Mouse (Mus musculus) G1E (cell line): Measurements from ENCODE around the gene Dda1. TPM values are rescaled to one million over a fixed set of nuclear protein-coding genes. Genes with fewer than 3 reads are reported as not detected.

Experiments used
- ATAC-seq: 2 replicates; pipeline ENCODE4 v1.8.0; 2016; ENCODE audit warnings: mild to moderate bottlenecking; ENCODE audit not compliant: insufficient number of reproducible peaks, poor library complexity, low FRiP score, severe bottlenecking; ENCODE audit errors: extremely low read depth
- DNase-seq: peaks from one replicate; pipeline ENCODE4 v3.0.0; 2012; ENCODE audit warnings: low spot score
- H3K27me3 ChIP-seq: 2 replicates; pipeline ENCODE4 v1.6.1; 2012; ENCODE audit warnings: mild to moderate bottlenecking, low read length, inconsistent platforms; ENCODE audit not compliant: insufficient read depth
- H3K36me3 ChIP-seq: replicated peaks from 2 replicates; pipeline ENCODE3; 2012; ENCODE audit warnings: mild to moderate bottlenecking, inconsistent platforms
- H3K4me1 ChIP-seq: 2 replicates; pipeline ENCODE4 v1.6.1; 2012; ENCODE audit warnings: low read depth, low read length, inconsistent platforms, mixed read lengths; ENCODE audit not compliant: insufficient read depth
- H3K4me3 ChIP-seq: 2 replicates; pipeline ENCODE4 v1.5.1; 2012; ENCODE audit warnings: low read depth, mild to moderate bottlenecking, inconsistent platforms, low read length, moderate library complexity, mixed read lengths
- H3K9me3 ChIP-seq: replicated peaks from 2 replicates; pipeline ENCODE4 v1.6.1; 2012; ENCODE audit warnings: inconsistent platforms
- CTCF ChIP-seq: IDR thresholded peaks from 2 replicates; pipeline ENCODE4 v1.5.1; 2012; ENCODE audit warnings: low read depth, low read length, inconsistent platforms, mixed read lengths
- GATA1 ChIP-seq: IDR thresholded peaks from 2 replicates; pipeline ENCODE4 v1.6.1; 2012; ENCODE audit warnings: borderline replicate concordance, low read length, inconsistent platforms, mixed read lengths
- GATA2 ChIP-seq: IDR thresholded peaks from 2 replicates; pipeline ENCODE4 v1.6.1; 2012; ENCODE audit warnings: low read depth, low read length, inconsistent platforms, borderline replicate concordance
- POLR2AphosphoS5 ChIP-seq: IDR thresholded peaks from 2 replicates; pipeline ENCODE4 v1.6.1; 2012; ENCODE audit warnings: low read depth, low read length, inconsistent platforms; ENCODE audit not compliant: insufficient replicate concordance
- TAL1 ChIP-seq: conservative IDR thresholded peaks from 2 replicates; pipeline ENCODE4 v1.6.1; 2012; ENCODE audit warnings: low read depth, low read length, inconsistent platforms, mixed read lengths
- polyA plus RNA-seq: library from polyadenylated mRNA; stranded (reverse); fragments of >175 nt; gene quantifications from 2 replicates; pipeline ENCODE4 v1.2.3, GENCODE M21; 2012
- total RNA-seq, 2 experiments: library from RNA; stranded (forward) in 1 of 2; stranded (reverse) in 1 of 2; fragments of 200-1000 nt in 1 of 2; fragments of >200 nt in 1 of 2; fragmentation: Nextera tagmentation in 1 of 2; gene quantifications; 2 replicates each; pipeline ENCODE4 v1.2.3; 2014 to 2017

The Dda1 gene
- total and polyA plus RNA-seq, 3 experiments, result 16.2 to 209 (median 51.9) TPM

- Histone ChIP-seq H3K27me3 (no peaks in the 10 kb centered on the region), H3K9me3 (0 out of 2 replicates have a peak, but pooled peaks cover 2% of the 10 kb centered on the region), H3K4me3 (peak overlapping the region; percentile 77), H3K36me3 (peaks cover 47% of the 10 kb centered on the region), H3K4me1 (peaks cover 70% of the 10 kb centered on the region)
- ATAC-seq, result no peak
- no peak for DNase-seq
- TF ChIP-seq TAL1 (no peak), POLR2AphosphoS5 (no peak), CTCF (no peak)
These were observed 3.3 kb upstream of the Dda1 start for GRCm38 (mm10) chr8:71465733-71466132.

- DNase-seq (no peak), ATAC-seq (no peak)
- Histone ChIP-seq H3K9me3 (0 out of 2 replicates have a peak, but pooled peaks cover 1% of the 10 kb centered on the region), H3K27me3 (no peaks in the 10 kb centered on the region), H3K4me3 (no peak overlapping the region), H3K36me3 (peaks cover 47% of the 10 kb centered on the region), H3K4me1 (peaks cover 73% of the 10 kb centered on the region)
- TF ChIP-seq CTCF (no peak), POLR2AphosphoS5 (no peak), TAL1 (no peak), GATA2 (no peak), GATA1 (no peak)
These were observed 2.8 kb upstream of the Dda1 start for GRCm38 (mm10) chr8:71466198-71466597.

- ATAC-seq, result no peak
- Histone ChIP-seq H3K36me3 (peaks cover 50% of the 10 kb centered on the region), H3K4me3 (no peak overlapping the region), H3K9me3 (no peaks in the 10 kb centered on the region), H3K27me3 (no peaks in the 10 kb centered on the region), H3K4me1 (peaks cover 80% of the 10 kb centered on the region)
- DNase-seq, result no peak
- TF ChIP-seq GATA1, result no peak
- no peak for TF ChIP-seq CTCF
- TF ChIP-seq GATA2, result no peak
- TF ChIP-seq TAL1, result no peak
- TF ChIP-seq POLR2AphosphoS5, result no peak
These were observed 1.8 kb upstream of the Dda1 start for GRCm38 (mm10) chr8:71467201-71467600.

GRCm38 (mm10) chr8:71468001-71468400 lies 998 bp upstream of the Dda1 start:
- peaks cover 58% of the 10 kb centered on the region for H3K36me3 ChIP-seq
- peaks cover 76% of the 10 kb centered on the region for H3K4me1 ChIP-seq
- H3K4me3 ChIP-seq, result no peak overlapping the region
- DNase-seq (no peak), ATAC-seq (no peak)
- H3K27me3 ChIP-seq, result no peaks in the 10 kb centered on the region
- H3K9me3 ChIP-seq, result no peaks in the 10 kb centered on the region
- TF ChIP-seq TAL1 (no peak), POLR2AphosphoS5 (no peak), GATA2 (no peak), GATA1 (no peak), CTCF (no peak)

GRCm38 (mm10) chr8:71469411-71469810 lies 412 bp downstream of the Dda1 start:
- peaks cover 72% of the 10 kb centered on the region for H3K36me3 ChIP-seq
- ATAC-seq, result no peak

GRCm38 (mm10) chr8:71470146-71470912 lies 1.3 kb downstream of the Dda1 start:
- Histone ChIP-seq H3K36me3 (peaks cover 81% of the 10 kb centered on the region), H3K4me1 (peaks cover 63% of the 10 kb centered on the region), H3K27me3 (no peaks in the 10 kb centered on the region), H3K4me3 (peak overlapping the region; percentile 80), H3K9me3 (no peaks in the 10 kb centered on the region)
- no peak for ATAC-seq
- TF ChIP-seq CTCF (no peak), TAL1 (no peak), POLR2AphosphoS5 (no peak), GATA2 (no peak), GATA1 (no peak)
- no peak for DNase-seq

More at GRCm38 (mm10) chr8:71469411-71469810, 412 bp downstream of the Dda1 start:
- H3K4me1 ChIP-seq, result peaks cover 62% of the 10 kb centered on the region
- no peaks in the 10 kb centered on the region for H3K27me3 ChIP-seq
- TF ChIP-seq GATA1, result no peak
- TF ChIP-seq TAL1, result no peak
- TF ChIP-seq POLR2AphosphoS5, result no peak
- no peak for TF ChIP-seq CTCF
- TF ChIP-seq GATA2, result no peak
- no peaks in the 10 kb centered on the region for H3K9me3 ChIP-seq
- H3K4me3 ChIP-seq, result peak overlapping the region; percentile 80
- peak; percentile 55 for DNase-seq
